Mouse (Mus musculus) retina, postnatal 1 day (tissue): ENCODE data around the gene Coa6.

ENCODE experiments used
- DNase-seq: peaks from one replicate; pipeline ENCODE4 v3.0.0-alpha.2; 2012

The Coa6 gene

DNA sequence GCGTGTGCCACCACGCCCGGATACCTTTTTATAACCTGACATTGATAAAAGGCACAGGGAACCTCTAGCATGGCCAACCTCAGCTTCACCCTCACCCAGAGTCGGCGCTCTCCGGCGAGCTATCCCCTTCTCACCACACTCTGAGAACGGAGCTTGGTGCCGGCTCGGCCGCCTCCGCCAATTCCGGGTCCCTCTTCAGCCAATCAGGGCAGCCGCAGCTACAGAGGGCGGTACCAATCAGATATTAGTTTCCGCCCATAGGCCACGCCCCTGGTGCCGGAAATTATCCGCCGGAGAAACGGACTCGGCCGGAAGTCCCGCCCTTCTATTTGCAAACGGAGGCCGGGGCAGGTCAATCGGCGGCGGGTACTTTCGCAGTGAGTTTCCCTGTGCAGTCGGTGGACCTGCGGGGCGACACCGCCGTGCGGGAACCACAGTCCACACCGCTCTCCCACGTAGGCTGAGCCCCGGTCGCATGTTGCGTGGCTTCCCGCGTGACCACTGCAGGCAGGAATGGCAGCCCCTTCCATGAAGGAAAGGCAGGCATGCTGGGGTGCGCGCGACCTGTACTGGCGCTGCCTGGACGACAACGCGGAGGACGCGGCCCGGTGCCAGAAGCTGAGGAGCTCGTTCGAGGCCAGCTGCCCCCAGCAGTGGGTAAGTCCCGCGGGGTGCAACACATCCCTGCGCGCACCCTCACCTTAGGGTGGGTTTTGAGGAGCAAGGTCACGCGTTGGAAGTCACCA is at the start of gene Coa6:
TSS of gene Coa6 (plus strand) at position 342 of the 746 bp plus-strand sequence.
- peak; percentile 98 for DNase-seq

DNA sequence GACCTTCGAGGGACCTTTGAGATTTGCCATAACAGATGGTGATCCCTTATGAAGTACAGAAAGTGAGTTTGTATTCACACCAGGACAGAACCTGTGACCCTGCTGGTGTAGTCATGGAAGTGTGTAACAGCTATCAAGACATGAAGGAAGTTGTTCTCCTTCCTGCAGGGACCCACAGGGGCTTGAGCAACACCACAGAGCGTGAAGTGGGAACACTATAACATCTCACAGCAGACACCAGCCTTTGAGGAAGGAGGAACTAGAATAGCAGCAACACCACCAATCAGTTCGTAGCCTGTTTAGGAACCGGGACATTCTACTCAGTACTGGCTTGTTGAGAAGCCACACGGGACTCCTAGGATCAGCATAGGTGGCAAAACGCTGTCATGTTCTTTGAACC is 42.7 kb upstream of the Coa6 start:
- no peak for DNase-seq

DNA sequence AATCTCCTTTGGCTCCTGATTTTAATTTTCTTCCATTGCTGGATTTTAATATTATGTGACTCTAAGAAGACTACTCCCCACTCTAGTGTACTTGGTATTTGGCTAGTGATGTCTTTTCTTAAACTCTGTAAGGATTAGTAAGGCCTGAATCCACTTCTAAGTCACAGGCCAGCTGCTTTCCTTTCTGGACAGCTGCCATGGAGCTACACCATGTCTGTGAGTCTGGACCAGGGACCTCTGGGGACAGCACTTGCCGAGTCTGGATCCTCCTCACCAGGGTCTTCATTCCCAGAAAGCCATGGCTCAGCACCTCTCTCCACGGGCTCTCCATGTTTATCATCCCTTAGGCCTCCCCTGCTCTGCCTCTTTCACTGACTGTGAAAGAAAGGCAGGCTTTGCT is 42.2 kb upstream of the Coa6 start:
- peak; percentile 61 for DNase-seq

DNA sequence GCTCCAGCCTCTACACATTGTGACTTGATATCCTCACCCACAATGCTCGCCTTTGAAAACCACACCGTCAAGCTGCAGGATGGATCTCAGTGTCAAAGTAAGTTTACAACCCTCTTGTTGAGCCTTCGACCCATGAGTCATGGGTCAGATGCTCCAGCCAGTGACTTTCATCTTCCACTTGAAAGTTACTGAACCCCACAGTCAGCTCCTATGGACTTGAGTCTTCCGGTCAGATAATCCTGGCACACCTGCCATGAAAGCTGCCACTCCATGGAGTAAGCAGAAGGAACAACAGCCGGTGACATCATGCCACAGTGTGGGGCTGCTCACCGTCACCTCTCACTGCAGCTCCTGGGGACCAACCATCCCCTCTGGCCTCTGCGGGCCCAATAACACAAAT is 41.0 kb upstream of the Coa6 start:
- no peak for DNase-seq

DNA sequence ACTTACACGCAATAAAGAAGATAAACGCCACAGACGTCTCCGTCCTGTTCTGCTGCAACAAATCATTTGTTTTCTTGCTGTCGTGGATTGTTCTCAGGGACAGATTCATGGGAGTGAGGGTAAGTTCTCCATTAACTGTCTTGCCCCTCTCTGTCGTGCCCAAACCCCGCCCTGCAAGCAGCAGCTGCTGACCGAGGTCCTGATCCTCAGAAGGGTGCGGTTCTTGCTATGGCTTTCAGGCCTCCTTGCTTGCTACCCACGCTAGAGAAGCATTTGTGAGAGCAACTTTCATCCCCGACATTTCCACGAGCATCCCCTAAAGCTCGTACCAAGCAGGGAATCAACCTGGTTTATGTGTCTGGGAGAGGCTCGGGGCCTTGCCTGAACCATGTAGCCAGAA is 40.1 kb upstream of the Coa6 start:
- DNase-seq, result no peak

DNA sequence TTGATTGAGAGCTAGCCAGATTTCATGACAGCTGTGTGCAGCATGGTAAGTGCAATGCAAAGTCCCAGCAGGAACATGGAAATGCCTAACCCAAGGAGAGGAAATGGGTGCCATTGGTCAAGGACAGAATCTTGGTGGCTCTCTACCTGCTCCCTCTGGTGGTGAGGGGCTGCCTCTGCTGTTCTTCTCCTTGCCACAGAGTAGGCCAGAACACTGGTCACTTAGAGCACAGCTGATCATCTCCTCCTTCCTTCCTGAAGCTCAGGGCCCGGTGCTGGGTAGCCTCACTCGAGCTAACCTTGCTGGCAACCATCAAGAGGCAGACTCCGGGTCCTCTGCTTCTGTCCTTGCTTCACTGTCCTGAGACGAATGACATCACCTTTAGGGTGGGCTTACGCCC is 39.6 kb upstream of the Coa6 start:
- peak; percentile 68 for DNase-seq

DNA sequence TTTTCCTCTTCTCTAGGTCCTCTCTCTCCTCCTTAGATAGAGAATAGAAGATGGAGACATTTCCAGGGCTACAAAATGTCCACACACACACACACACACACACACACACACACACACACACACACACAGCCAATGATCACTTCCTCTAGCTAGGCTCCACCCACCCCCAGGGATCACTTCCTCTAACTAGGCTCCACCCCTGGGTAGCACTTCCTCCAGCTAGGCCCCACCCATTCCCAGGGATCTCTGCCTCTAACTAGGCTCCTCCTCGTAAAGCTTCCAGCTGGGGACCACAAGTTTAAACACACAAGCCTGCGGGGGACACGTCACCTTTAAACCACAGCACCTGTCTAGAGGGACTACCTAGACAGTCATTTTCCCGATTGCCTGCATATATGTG is 34.7 kb upstream of the Coa6 start:
- peak; percentile 15 for DNase-seq

DNA sequence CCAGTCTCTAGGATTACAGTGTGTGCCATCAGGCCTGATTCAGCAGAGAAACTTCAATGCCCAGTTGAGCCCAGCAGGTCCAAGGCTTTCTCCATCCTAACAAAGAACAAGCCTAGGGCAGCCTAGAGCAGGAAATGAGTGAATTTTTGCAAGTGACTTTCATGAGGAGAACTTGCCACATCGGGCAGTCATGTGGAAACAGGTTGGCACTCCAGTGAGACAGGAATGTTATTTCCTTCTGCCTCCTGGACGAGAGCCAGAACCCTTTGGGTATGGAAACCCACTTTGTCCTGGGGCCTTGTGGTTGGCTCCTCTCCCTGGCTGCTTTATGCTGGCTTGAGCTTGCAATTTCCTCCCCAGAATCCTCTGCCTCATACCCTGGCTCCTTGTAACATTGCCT is 30.8 kb upstream of the Coa6 start:
- DNase-seq, result peak; percentile 15

DNA sequence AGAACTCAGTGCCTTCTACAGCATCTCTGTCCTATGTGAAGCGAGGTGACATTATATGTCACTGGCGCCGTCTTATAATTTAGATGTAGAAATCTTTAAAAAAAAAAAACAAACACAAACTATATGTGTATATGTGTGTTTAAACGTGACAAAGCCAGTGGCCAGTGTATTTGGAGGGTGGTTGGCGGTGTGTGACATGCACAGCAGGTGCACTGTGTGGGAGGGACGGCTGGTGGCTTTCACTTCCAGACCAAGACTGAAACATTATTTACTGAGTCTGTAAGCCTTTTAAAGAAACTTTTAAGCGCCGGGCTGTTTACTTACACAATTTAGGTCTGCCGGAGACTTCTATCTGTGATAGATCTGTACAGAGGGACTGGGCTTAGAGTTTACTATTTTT is 26.9 kb upstream of the Coa6 start:
- no peak for DNase-seq

DNA sequence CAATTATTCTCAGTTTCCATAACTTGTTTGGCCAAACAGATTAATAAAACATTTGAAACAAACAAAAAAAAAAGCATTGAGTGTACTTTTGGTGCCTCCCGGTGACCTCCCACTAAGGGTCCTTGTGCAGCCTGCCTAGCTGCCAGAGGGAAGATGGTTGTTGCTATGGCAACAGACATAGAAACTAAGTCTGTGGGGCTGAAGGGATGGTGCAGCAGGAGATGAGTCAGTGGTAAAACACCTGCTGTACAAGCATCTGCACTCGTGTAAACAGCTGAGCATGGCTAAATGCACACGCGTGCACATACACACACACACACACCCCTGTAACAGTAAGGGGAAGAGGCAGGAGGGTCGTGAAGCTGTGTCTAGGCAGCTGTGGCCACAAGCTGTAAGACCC is 26.4 kb upstream of the Coa6 start:
- peak; percentile 27 for DNase-seq

DNA sequence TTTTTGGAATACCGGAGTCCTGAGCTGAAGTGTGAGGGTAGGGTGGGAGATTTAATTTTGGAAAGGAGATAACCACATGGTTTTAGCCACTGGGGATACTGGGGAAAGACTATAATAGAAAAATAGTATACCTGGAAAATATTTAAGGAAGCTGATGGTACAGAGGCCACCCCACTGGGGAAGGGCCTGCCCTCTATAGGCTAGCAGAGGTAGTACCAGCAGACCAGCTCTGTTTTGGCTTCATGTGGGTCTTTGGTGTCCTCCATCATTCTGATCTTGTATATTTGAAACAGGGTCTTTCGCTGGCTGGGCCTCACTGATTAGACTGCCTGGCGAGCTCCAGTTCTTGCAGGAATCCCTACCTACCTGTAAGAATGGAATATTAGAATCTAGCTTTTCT is 24.0 kb upstream of the Coa6 start:
- no peak for DNase-seq

DNA sequence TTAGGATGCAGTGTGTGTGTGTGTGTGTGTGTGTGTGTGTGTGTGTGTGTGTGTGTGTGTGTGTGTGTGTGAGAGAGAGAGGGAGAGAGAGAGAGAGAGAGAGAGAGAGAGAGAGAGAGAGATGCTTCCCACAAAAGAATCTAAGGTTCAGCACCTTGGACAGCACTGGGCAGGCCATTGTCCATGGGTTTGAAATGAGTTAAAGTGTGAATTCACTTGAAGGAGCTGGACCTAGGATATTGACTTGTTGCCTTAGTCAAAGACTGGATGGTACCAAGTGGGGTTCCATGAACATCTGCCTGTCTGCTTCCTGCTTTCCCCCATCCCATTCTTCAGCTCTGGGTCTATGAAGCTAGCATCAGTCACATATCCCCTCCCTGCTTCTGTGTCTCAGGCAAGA is 17.8 kb upstream of the Coa6 start:
- DNase-seq, result peak; percentile 61

DNA sequence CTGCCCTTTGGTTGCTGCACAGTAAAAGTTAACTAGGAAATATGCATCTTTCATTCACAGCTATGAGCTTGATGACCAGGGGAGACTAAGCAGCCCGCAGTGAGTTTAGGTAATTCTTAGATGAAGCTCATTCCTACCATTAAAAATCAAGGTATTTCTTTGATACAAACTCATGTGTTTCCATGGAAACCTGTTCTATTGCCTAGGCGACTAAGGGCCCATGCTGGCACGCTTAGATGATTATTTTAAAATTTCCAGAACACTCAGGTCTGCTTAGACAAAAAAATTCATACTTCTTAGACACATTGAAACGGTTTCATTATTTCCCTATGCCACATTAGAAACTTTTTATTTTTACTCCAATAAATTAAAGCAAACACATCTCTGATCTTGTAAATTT is 17.3 kb upstream of the Coa6 start:
- no peak for DNase-seq

DNA sequence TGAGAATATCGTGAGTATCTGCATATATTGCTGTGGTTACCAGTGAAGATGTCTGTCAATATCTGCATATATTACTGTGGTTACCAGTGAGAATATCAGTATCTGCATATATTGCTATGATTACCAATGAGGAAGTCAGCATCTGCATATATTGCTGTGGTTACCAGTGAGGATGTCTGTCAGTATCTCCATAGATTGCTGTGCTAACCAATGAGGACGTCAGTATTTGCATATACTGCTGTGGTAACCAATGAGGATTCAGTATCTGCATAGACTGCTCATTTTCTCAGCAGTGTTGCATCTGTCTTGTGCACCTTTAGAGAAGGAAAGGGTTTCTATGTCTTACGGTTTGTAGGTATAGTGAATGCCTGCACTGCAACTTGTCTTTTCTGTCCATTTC is 1.5 kb upstream of the Coa6 start:
- DNase-seq, result no peak

DNA sequence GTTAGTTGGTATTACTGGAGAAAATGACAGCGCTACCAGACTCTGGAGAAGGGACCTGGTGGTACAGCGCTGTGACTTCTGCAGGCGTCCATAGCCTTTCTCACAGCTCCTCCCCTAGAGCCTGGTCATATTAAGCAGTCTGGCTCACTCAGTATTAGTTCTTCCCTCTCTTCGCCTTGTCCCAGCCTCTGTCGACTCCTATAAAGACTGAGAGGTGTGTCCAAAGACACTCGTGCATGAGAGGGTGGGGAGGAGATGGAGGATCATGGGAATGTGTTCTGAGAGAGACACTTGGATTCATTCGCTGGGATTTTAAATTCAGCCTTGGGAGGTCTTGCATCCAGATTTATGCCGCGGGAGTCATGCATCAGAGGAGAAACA is 595 bp downstream of the Coa6 start:
- DNase-seq, result peak; percentile 55

DNA sequence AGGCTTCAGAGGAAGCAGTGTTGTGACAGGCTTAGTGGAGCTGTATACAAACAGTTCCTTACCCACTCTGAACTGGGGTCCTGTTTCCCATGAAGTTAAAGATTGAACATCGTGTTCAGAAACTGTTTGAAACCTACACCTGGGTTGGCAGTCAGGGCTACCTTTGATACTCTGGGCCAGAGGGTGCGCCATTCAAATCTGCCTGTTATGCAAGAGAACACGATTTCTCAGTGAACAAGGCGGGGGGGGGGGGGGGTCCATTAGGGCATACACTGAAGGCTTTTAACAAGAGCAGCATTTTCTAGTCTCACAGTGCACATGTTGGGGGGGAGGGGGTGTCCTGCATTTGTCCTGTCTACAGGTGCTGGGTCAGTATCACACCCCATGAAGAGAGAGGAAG is 1.8 kb downstream of the Coa6 start:
- no peak for DNase-seq

DNA sequence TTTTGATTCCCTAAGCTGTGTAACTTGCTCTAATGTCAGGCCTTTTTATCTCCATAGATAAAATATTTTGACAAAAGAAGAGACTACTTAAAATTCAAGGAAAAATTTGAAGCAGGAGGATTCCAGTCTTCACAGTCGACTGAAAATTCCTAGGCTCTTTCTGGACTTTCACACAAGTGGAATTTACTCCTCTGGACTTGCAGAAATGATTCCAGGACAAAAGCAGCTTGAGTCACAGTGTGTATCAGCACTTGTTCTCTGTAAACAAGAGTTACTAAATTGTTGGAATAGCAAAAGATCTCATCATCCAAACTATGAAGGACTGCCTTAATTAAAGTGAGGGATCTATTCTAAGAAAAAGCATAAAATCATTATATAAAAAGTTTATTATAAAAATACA is 2.6 kb downstream of the Coa6 start:
- DNase-seq, result no peak

DNA sequence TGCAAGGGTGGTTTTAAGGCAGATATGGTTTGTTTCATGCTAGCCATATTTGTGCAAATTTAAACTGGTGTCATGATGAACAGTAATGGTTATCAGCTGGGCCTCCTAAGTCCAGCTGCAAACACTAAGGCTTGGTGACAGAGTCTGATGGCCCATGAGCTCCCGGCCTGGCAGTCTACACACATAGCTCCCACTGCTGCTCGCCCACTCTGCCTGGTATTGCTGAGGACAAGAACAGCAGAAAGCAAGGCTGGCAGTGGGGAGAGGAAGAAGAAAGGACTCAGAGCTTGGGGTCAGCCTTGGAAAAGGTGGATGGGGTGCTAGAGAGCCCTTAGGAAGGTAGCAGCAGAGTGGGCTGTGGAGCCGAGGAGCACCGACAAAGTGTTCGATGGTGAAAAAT is 7.3 kb downstream of the Coa6 start:
- no peak for DNase-seq

DNA sequence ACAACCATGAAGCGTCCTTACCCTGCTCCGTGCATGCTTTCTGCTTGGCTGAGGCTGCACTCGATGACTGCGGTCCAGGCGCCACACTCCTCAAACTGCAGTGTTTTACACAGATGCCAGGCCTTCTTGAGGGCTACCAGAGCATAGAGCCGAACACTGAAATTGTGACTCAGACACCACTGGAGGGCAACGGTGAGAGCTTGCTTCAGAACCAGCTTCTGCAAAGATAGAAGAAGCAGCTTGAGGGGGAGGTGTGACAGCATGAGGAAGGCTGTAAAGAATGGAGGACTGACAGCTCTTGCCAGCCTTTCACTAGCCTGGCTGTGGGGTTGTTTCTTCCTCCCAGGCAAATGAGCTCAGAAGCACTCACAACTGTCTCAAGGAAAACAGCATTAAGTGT is 11.5 kb downstream of the Coa6 start:
- DNase-seq, result peak; percentile 12

DNA sequence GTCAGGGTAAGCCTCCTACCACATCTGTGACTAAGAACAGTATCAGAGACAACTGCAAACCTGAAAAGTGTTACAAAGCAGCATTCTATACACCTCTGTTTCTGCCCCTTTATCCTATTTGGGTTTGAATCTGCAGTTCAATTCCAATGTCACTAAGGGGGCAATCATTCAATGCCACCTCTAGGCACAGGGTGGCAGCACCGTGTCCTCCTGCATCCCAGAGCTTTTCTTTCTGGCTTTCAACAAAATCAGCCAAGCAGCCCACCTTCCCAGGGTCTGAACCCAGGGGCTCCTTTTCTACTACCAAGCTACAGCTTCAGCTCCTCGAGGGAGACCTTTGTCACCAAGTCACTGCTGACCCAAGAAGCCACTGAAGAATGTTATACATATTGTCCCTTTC is 16.6 kb downstream of the Coa6 start:
- DNase-seq, result no peak

DNA sequence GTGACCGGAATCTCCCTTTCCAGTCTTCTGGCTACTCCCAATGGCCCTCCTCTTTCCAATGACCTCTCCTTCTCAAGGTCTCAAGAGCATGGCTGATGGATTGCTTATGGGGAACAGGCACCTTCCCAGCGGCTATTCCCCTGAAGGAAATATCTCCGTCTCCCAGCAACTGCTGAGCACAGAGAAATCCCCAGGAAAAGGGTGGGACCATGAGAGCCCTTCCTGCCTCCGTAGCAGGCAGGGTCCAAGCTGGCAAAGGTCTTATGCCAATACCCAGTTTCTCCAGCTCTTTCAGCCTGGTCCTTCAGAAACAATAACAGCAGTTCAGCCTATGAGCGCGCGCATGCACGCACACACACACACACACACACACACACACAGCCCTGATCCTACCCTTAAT is 28.8 kb downstream of the Coa6 start:
- no peak for DNase-seq

DNA sequence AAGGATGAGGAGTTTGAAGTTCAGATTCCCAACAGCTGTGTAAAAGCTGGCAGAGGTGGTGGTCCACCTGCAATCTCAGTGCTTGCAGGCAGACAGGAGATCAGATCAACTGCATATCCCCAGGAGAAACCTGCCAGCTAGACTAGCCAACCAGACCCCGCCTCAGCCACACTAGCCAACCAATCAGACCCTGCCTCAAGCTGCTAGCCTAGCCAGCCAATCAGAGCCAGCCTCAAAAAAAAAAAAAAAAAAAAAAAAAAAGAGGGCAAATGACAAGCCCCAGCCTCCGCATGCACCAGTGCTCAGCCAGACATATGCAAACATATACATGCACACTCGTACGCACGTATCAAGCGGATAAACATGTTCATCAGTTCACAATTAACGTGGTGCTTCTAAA is 33.1 kb downstream of the Coa6 start:
- DNase-seq, result peak; percentile 47

DNA sequence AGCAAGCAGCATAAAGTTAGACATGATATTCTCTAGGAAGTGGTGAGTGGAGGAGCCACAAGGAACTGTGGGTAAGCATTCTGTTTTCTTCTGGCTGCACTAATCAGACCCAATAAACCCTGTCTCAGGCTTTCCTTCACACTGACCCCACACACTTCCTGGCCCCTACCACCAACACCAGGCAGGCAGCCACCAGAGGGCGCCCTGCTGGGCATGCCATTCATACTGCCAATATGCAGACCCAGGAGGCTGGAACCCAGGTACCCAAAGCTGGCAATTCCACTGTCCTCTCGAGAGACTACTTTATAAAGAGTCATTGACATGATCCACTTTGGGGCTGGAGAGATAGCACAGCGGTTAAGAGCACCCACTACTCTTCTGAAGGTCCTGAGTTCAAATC is 38.0 kb downstream of the Coa6 start:
- DNase-seq, result peak; percentile 32

DNA sequence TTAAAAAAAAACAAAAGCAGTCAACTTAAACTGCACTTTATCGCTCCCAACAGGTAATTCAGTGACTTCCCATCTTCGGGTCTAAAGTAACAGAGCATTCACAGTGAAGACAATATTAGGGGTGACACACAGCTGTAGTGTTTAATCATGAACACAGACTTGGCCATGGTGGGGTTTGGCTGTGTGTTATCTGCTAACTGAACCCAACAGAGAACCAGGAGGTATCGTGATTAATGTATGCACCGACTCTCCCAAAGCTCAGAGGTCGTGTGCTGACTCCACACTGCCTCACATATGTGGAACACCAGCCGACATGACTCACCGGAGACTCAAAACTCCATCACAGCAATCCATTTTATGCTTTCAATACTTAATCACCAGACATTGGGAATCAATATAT is 39.4 kb downstream of the Coa6 start:
- no peak for DNase-seq

DNA sequence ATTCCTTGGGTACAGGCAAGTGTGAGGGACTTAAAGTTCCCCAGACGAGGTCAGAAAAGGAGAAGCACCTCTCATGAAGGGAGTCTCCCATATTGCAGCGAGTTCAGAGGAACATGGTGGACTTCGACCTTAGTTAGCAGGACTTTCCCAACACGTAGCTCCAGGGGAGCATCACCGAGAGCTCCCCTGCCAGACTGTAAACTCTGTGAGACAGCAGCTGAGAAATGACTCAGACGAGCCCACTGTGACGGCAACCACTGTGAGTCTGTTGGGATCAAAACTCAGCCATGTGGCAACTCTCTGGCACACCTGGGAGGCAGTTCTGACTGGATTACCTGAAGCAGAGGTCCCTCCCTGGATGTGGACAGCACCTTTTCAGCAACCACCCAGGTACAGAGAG is 41.8 kb downstream of the Coa6 start:
- no peak for DNase-seq
